Mouse (Mus musculus) erythroblast, embryonic 14.5 days (primary cell): ENCODE data around the gene Mgst3. TPM values are rescaled to one million over a fixed set of nuclear protein-coding genes. Genes with fewer than 3 reads are reported as not detected.

ENCODE experiments used
- H3K27me3 ChIP-seq: 2 replicates; pipeline ENCODE4 v1.6.1; 2012; ENCODE audit warnings: inconsistent platforms; ENCODE audit not compliant: control insufficient read depth
- H3K36me3 ChIP-seq: 2 replicates; pipeline ENCODE4 v1.6.1; 2012; ENCODE audit warnings: mild to moderate bottlenecking, inconsistent platforms; ENCODE audit not compliant: control insufficient read depth
- H3K4me1 ChIP-seq: 2 replicates; pipeline ENCODE4 v1.6.1; 2012; ENCODE audit warnings: inconsistent platforms; ENCODE audit not compliant: control insufficient read depth
- H3K4me3 ChIP-seq: replicated peaks from 2 replicates; pipeline ENCODE3; 2012; ENCODE audit warnings: moderate library complexity, mild to moderate bottlenecking, inconsistent platforms
- H3K9me3 ChIP-seq: 2 replicates; pipeline ENCODE4 v1.6.1; 2012; ENCODE audit warnings: low read length, inconsistent platforms, mixed read lengths; ENCODE audit not compliant: control insufficient read depth
- GATA1 ChIP-seq: IDR thresholded peaks from 2 replicates; pipeline ENCODE4 v1.6.1; 2012; ENCODE audit warnings: low read length, inconsistent platforms, mixed read lengths
- TAL1 ChIP-seq: IDR thresholded peaks from 3 replicates; pipeline ENCODE4 v1.6.1; 2012; ENCODE audit warnings: low read length, inconsistent platforms, mixed read lengths
- polyA plus RNA-seq: library from polyadenylated mRNA; stranded (reverse); fragments of >175 nt; gene quantifications from 2 replicates; pipeline ENCODE4 v1.2.3, GENCODE M21; 2012

Mgst3 gene
- polyA plus RNA-seq, 1 experiment = 58.2 TPM

DNA sequence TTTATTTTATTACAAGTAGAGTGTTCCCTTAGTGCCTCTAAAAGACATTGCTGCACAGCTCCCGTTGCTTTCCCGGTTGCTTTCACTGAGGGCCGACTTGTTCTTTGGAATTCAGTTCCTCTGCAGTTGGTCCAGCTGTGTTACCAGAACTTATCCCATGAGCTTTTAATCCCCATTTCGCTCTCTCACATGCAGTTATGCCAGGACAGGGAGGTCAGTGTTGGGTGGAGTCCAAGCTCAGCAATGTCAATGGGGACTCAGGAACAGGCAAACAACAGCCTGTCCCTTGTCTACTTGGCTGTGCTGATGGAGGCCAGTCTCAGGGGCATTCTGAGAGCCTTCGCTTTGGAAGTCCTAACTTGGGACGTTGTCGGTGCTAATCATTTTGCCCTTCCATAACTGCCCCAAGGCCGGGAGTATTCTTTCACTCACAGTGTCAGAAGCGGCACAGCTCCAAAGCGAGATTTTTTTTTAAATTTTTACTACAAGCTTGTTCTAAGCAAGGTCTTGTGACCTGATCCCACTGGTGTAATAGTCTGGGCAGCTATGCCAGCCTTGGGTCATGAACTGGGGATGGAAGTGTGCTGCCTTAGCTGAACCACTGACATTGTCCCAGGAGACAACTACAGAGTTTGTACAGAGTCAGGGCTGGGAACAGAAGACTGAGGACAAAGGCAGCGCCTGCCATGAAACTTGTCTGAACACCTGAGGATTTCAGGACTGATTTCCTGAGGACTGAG lies 29.0 kb upstream of the Mgst3 start:
- Histone ChIP-seq H3K4me3 (no peak overlapping the region), H3K36me3 (no peaks in the 10 kb centered on the region), H3K9me3 (no peaks in the 10 kb centered on the region), H3K4me1 (peaks cover 3% of the 10 kb centered on the region; the same call in 1 of the 2 replicates), H3K27me3 (peaks cover 14% of the 10 kb centered on the region)
- TF ChIP-seq GATA1 = no peak
- no peak for TF ChIP-seq TAL1

DNA sequence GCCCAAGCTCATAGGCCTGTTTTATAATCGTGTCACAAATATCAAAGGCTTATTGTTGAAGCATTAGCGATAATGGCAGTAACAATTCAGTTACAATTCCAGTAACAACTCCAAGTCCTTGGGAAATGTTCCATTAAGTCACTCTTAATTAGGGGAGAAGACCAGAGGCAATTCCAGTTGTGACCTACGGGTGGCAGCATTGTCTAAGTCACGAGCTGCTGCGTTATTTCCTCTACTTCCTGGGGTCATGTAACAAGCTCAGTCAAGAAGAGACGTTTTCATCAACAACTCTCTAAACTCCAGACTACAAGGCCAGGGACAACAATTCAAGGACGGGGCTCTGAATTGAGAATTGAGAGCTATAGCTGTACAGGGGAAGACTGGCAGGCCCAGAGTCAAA lies 21.2 kb upstream of the Mgst3 start:
- TF ChIP-seq TAL1 (no peak), GATA1 (no peak)
- Histone ChIP-seq H3K27me3 (peaks cover 29% of the 10 kb centered on the region), H3K4me3 (no peak overlapping the region), H3K36me3 (no peaks in the 10 kb centered on the region), H3K4me1 (no peaks in the 10 kb centered on the region), H3K9me3 (peaks cover 4% of the 10 kb centered on the region)

DNA sequence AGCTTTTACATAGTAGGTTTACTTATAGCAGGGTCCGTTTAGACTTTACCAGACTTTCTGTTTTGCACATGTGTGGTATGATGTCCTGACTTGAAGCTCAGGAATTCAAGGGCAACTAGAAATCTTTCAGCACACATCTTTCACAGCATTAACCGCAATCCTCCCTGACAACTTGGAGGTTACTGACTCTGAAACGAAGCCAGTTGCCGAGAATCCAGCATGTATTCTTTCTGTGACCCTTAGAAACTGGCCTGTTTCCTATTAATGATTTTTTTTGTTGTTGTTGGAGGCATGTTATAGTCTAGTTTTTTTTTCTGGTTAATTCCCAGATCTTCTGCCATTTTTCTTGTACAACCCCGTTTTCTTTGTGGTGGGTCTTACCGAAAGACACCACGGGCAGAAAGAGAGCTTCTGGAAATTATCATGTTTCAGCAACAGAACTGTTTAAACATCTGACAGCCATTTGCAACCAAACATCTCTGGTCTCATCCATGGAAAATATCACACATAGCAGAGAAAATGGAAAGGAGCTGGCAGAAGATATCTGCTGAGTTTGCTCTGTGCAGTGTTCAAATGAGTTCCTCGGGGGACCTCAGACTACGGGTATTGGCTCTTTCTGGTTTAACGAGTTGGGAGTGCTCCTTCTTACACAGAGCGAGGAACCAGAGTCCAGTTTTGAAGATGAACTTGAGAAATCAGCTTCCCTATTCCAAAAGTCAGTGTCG lies 18.5 kb upstream of the Mgst3 start:
- H3K27me3 ChIP-seq = peaks cover 54% of the 10 kb centered on the region
- peaks cover 4% of the 10 kb centered on the region for H3K9me3 ChIP-seq
- no peak for TF ChIP-seq GATA1
- no peak for TF ChIP-seq TAL1

DNA sequence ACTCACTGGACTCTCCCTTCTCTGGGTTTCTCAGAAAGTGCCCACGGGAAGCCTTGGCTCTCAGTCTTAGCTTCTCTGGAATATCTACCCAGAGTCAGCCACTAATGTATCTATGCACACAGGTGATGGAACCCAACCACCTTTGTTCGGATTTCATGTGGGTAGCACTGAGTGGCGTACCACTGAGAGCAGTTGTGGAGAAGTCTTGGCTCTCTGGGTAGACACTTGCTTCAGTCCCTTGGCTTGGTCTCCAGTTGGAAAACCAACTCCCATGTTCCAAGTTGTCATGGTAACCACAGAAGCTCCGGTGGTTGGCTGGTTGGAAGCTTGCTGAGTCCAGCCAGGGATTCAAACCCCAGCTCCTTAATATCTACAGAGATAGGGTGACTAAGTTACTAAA lies 16.0 kb upstream of the Mgst3 start:
- Histone ChIP-seq H3K27me3 (peaks cover 79% of the 10 kb centered on the region), H3K36me3 (no peaks in the 10 kb centered on the region), H3K4me1 (no peaks in the 10 kb centered on the region), H3K4me3 (no peak overlapping the region), H3K9me3 (peaks cover 4% of the 10 kb centered on the region)
- TF ChIP-seq GATA1 (no peak), TAL1 (no peak)

More for the DNA sequence above, 18.5 kb upstream of the Mgst3 start:
- Histone ChIP-seq H3K4me3 (no peak overlapping the region), H3K4me1 (no peaks in the 10 kb centered on the region), H3K36me3 (no peaks in the 10 kb centered on the region)

DNA sequence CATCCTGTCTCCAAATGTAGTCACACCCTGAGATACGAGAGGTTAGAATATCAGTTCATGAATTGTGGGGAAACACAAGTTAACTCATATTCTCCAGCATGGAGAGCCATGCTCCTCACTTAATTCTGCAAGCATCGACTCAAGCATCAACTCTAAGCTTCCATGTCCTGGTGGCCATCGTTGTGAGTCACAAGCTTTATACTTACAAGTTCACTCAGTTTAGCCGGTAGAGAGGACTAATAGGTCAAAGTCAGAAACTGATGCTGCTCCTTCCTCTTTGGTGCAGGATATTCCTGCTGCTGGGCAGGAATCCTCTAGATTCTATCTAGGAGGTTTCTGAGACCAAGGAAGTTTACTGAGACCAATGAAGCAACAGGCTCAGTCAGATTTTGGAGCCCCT lies 11.6 kb upstream of the Mgst3 start:
- H3K4me3 ChIP-seq = no peak overlapping the region
- no peaks in the 10 kb centered on the region for H3K9me3 ChIP-seq
- no peaks in the 10 kb centered on the region for H3K36me3 ChIP-seq
- no peak for TF ChIP-seq GATA1
- no peak for TF ChIP-seq TAL1
- peaks cover 79% of the 10 kb centered on the region for H3K27me3 ChIP-seq
- H3K4me1 ChIP-seq = no peaks in the 10 kb centered on the region

DNA sequence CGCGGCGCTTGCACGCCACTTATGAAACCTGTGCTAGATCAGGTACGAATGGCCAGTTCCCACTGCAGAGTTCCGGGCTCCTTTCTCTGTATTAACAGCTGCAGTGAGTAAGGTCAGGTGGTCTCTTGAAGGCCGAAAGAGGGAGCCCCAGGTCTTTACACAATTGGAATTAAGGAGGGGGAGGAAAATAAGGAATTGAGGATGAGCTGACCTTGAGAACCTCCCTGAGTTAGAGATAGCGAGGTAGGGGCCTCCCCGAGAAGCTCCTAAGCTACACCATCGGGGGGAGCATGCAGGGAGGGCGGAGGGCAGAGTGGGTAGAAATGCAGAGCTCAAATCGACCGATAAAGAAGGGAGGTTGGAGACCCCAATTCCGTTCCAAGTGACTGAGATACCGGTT lies 360 bp downstream of the Mgst3 start:
- Histone ChIP-seq H3K4me1 (peaks cover 60% of the 10 kb centered on the region), H3K36me3 (peaks cover 45% of the 10 kb centered on the region), H3K27me3 (peaks cover 25% of the 10 kb centered on the region), H3K4me3 (peak overlapping the region; percentile 89), H3K9me3 (no peaks in the 10 kb centered on the region; the same call in 1 of the 2 replicates)
- no peak for TF ChIP-seq GATA1
- no peak for TF ChIP-seq TAL1

DNA sequence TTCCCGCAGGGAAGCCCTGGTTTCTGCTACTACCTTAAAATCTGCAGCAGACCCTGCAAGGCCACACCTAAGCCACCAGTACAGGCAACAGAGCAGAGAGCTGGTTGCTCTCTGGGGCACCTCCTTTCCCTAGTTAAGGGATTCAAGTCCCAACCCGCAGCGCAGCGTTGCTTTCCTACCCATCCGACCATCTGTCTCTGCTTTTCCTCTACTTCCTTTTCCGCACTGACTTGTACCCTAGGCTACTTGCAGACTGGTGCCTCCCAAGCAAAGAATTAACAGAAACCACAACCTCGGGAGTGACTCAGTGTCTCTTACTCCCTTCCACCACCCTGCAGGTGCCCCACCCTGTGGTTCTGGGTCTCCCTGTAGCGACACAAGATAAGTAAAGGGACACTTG lies 954 bp downstream of the Mgst3 start:
- peak; percentile 25; the same call in 1 of the 2 replicates for TF ChIP-seq GATA1
- no peak for TF ChIP-seq TAL1
- H3K9me3 ChIP-seq = no peaks in the 10 kb centered on the region; the same call in 1 of the 2 replicates
- H3K36me3 ChIP-seq = peaks cover 51% of the 10 kb centered on the region
- peaks cover 25% of the 10 kb centered on the region for H3K27me3 ChIP-seq
- H3K4me1 ChIP-seq = peaks cover 66% of the 10 kb centered on the region
- H3K4me3 ChIP-seq = peak overlapping the region; percentile 89

DNA sequence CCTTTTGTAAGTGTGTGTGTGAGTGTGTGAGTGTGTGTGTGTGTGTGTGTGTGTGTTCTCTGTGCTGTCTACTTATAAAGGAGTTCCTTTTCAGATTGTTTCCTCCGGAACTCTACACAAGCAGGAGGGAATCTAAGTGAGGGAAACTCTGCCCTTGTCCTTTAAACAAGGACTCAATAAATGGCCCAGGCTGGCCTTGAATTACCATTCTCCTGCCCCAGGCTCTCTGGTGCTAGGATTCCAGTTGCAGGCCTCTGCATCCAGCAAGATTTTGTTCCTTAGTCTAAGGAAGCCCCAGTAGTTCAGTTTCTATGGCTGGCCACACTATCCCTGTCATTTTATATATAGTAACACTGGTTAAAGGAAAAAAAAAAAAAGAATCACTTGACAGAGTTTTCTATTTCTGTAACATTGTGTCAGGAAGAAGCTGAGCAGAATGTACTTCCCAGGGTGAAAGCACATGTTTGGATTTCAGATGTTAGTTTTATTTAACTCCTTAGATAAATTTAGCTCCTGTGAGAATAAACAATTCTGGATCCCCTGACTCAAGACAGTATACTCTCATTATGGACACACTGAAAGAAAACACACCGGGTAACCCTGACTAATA lies 1.5 kb downstream of the Mgst3 start:
- peaks cover 56% of the 10 kb centered on the region for H3K36me3 ChIP-seq
- peaks cover 21% of the 10 kb centered on the region for H3K27me3 ChIP-seq
- TF ChIP-seq TAL1 (no peak), GATA1 (no peak)
- H3K4me1 ChIP-seq = peaks cover 72% of the 10 kb centered on the region
- H3K4me3 ChIP-seq = peak overlapping the region; percentile 89
- no peaks in the 10 kb centered on the region for H3K9me3 ChIP-seq

DNA sequence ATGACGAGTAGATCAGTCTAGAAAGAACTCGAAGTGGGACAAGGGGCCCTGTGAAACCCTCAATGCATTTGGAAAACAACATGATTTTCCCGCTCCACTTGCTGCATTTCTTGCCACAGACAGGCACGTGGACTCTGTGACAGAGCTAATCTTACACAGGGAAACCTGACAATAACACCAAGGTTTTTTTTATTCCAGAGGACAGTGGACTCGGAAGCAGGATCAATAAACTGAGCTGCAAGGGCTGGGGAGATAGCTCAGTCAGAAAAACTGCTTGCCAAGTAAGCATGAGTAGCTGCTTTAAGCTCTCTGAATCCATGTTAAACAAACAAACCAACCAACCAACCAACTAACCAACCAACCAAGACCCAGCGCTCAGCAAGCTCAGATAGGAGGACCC lies 2.4 kb downstream of the Mgst3 start:
- H3K27me3 ChIP-seq = peaks cover 13% of the 10 kb centered on the region
- H3K36me3 ChIP-seq = peaks cover 65% of the 10 kb centered on the region
- no peaks in the 10 kb centered on the region for H3K9me3 ChIP-seq
- TF ChIP-seq TAL1 (no peak), GATA1 (no peak)
- peaks cover 79% of the 10 kb centered on the region for H3K4me1 ChIP-seq
- peak overlapping the region; percentile 89 for H3K4me3 ChIP-seq
